Mouse (Mus musculus) G1E (cell line): Measurements from ENCODE around the gene Sox18. TPM values are rescaled to one million over a fixed set of nuclear protein-coding genes. Genes with fewer than 3 reads are reported as not detected.

ENCODE experiments used
- ATAC-seq: 2 replicates; pipeline ENCODE4 v1.8.0; 2016; ENCODE audit warnings: mild to moderate bottlenecking; ENCODE audit not compliant: insufficient number of reproducible peaks, poor library complexity, low FRiP score, severe bottlenecking; ENCODE audit errors: extremely low read depth
- DNase-seq: peaks from one replicate; pipeline ENCODE4 v3.0.0; 2012; ENCODE audit warnings: low spot score
- H3K27me3 ChIP-seq: 2 replicates; pipeline ENCODE4 v1.6.1; 2012; ENCODE audit warnings: mild to moderate bottlenecking, low read length, inconsistent platforms; ENCODE audit not compliant: insufficient read depth
- H3K36me3 ChIP-seq: replicated peaks from 2 replicates; pipeline ENCODE3; 2012; ENCODE audit warnings: mild to moderate bottlenecking, inconsistent platforms
- H3K4me1 ChIP-seq: 2 replicates; pipeline ENCODE4 v1.6.1; 2012; ENCODE audit warnings: low read depth, low read length, inconsistent platforms, mixed read lengths; ENCODE audit not compliant: insufficient read depth
- H3K4me3 ChIP-seq: 2 replicates; pipeline ENCODE4 v1.5.1; 2012; ENCODE audit warnings: low read depth, mild to moderate bottlenecking, inconsistent platforms, low read length, moderate library complexity, mixed read lengths
- H3K9me3 ChIP-seq: replicated peaks from 2 replicates; pipeline ENCODE4 v1.6.1; 2012; ENCODE audit warnings: inconsistent platforms
- CTCF ChIP-seq: IDR thresholded peaks from 2 replicates; pipeline ENCODE4 v1.5.1; 2012; ENCODE audit warnings: low read depth, low read length, inconsistent platforms, mixed read lengths
- GATA1 ChIP-seq: IDR thresholded peaks from 2 replicates; pipeline ENCODE4 v1.6.1; 2012; ENCODE audit warnings: borderline replicate concordance, low read length, inconsistent platforms, mixed read lengths
- GATA2 ChIP-seq: IDR thresholded peaks from 2 replicates; pipeline ENCODE4 v1.6.1; 2012; ENCODE audit warnings: low read depth, low read length, inconsistent platforms, borderline replicate concordance
- POLR2AphosphoS5 ChIP-seq: IDR thresholded peaks from 2 replicates; pipeline ENCODE4 v1.6.1; 2012; ENCODE audit warnings: low read depth, low read length, inconsistent platforms; ENCODE audit not compliant: insufficient replicate concordance
- TAL1 ChIP-seq: conservative IDR thresholded peaks from 2 replicates; pipeline ENCODE4 v1.6.1; 2012; ENCODE audit warnings: low read depth, low read length, inconsistent platforms, mixed read lengths
- polyA plus RNA-seq: library from polyadenylated mRNA; stranded (reverse); fragments of >175 nt; gene quantifications from 2 replicates; pipeline ENCODE4 v1.2.3, GENCODE M21; 2012
- total RNA-seq, 2 experiments: library from RNA; stranded (forward) in 1 of 2; stranded (reverse) in 1 of 2; fragments of 200-1000 nt in 1 of 2; fragments of >200 nt in 1 of 2; fragmentation: Nextera tagmentation in 1 of 2; gene quantifications; 2 replicates each; pipeline ENCODE4 v1.2.3; 2014 to 2017

Gene Sox18
- total and polyA plus RNA-seq, 3 experiments: 0.05 TPM; not detected in 2

- Histone ChIP-seq H3K36me3 (peaks cover 86% of the 10 kb centered on the region), H3K4me1 (peaks cover 22% of the 10 kb centered on the region), H3K9me3 (no peaks in the 10 kb centered on the region), H3K27me3 (no peaks in the 10 kb centered on the region), H3K4me3 (no peak overlapping the region)
- no peak for ATAC-seq
- TF ChIP-seq GATA1: no peak
- no peak for TF ChIP-seq TAL1
- TF ChIP-seq CTCF: no peak
- TF ChIP-seq POLR2AphosphoS5: no peak
- TF ChIP-seq GATA2: no peak
- DNase-seq: no peak
Measured at GRCm38 (mm10) chr2:181623401-181623800, 48.0 kb downstream of the Sox18 start.

Other genes with a start within 250 kb of the Sox18 start
- not detected in 2 replicates for gene Zbtb46, start 212.2 kb downstream of the Sox18 start, total RNA-seq (2014; fragmentation: Nextera tagmentation)
- gene Zbtb46, start 212.2 kb downstream of the Sox18 start, total RNA-seq (2017): 0.23 and 0.66 TPM in 2 replicates
- 0.04 TPM in 1 of 2 replicates, not detected in the other for gene Zbtb46, start 212.2 kb downstream of the Sox18 start, polyA plus RNA-seq
- not detected in 2 replicates for gene Abhd16b, start 178.4 kb downstream of the Sox18 start, total RNA-seq (2014; fragmentation: Nextera tagmentation)
- gene Abhd16b, start 178.4 kb downstream of the Sox18 start, total RNA-seq (2017): not detected in 2 replicates
- gene Abhd16b, start 178.4 kb downstream of the Sox18 start, polyA plus RNA-seq: not detected in 2 replicates
- gene Tpd52l2, start 174.5 kb downstream of the Sox18 start, total RNA-seq (2014; fragmentation: Nextera tagmentation): 56.4 and 65.2 TPM in 2 replicates
- 87.1 and 89.2 TPM in 2 replicates for gene Tpd52l2, start 174.5 kb downstream of the Sox18 start, total RNA-seq (2017)
- 45.3 and 47.1 TPM in 2 replicates for gene Tpd52l2, start 174.5 kb downstream of the Sox18 start, polyA plus RNA-seq
- 41.9 and 46.4 TPM in 2 replicates for gene Dnajc5, start 151.2 kb downstream of the Sox18 start, total RNA-seq (2014; fragmentation: Nextera tagmentation)
- 49.5 and 52.7 TPM in 2 replicates for gene Dnajc5, start 151.2 kb downstream of the Sox18 start, total RNA-seq (2017)
- 34.3 and 34.8 TPM in 2 replicates for gene Dnajc5, start 151.2 kb downstream of the Sox18 start, polyA plus RNA-seq
- 51.3 and 66.0 TPM in 2 replicates for gene Uckl1, start 86.7 kb downstream of the Sox18 start, total RNA-seq (2014; fragmentation: Nextera tagmentation)
- gene Uckl1, start 86.7 kb downstream of the Sox18 start, total RNA-seq (2017): 54.9 and 63.9 TPM in 2 replicates
- gene Uckl1, start 86.7 kb downstream of the Sox18 start, polyA plus RNA-seq: 46.9 and 63.2 TPM in 2 replicates
- 53.1 and 60.8 TPM in 2 replicates for gene Prpf6, start 79.8 kb downstream of the Sox18 start, total RNA-seq (2014; fragmentation: Nextera tagmentation)
- 76.4 and 91.9 TPM in 2 replicates for gene Prpf6, start 79.8 kb downstream of the Sox18 start, total RNA-seq (2017)
- 20.3 and 27.8 TPM in 2 replicates for gene Prpf6, start 79.8 kb downstream of the Sox18 start, polyA plus RNA-seq
- 19.9 and 40.5 TPM in 2 replicates for gene Zfp512b, start 78.8 kb downstream of the Sox18 start, total RNA-seq (2014; fragmentation: Nextera tagmentation)
- 16.3 and 19.8 TPM in 2 replicates for gene Zfp512b, start 78.8 kb downstream of the Sox18 start, total RNA-seq (2017)
- gene Zfp512b, start 78.8 kb downstream of the Sox18 start, polyA plus RNA-seq: 88.2 and 90.0 TPM in 2 replicates
- 10.6 and 16.1 TPM in 2 replicates for gene Samd10, start 72.4 kb downstream of the Sox18 start, total RNA-seq (2014; fragmentation: Nextera tagmentation)
- 2.5 and 3.1 TPM in 2 replicates for gene Samd10, start 72.4 kb downstream of the Sox18 start, total RNA-seq (2017)
- 7.6 and 9.7 TPM in 2 replicates for gene Samd10, start 72.4 kb downstream of the Sox18 start, polyA plus RNA-seq
- gene Gm29797, start 14.6 kb downstream of the Sox18 start, total RNA-seq (2014; fragmentation: Nextera tagmentation): not detected in 2 replicates
- not detected in 2 replicates for gene Gm29797, start 14.6 kb downstream of the Sox18 start, total RNA-seq (2017)
- gene Gm29797, start 14.6 kb downstream of the Sox18 start, polyA plus RNA-seq: 0.12 TPM in 1 of 2 replicates, not detected in the other
- gene Tcea2, start 8.7 kb upstream of the Sox18 start, total RNA-seq (2014; fragmentation: Nextera tagmentation): not detected in 2 replicates
- gene Tcea2, start 8.7 kb upstream of the Sox18 start, total RNA-seq (2017): 1.2 TPM in 2 replicates
- 0.28 and 0.32 TPM in 2 replicates for gene Tcea2, start 8.7 kb upstream of the Sox18 start, polyA plus RNA-seq
- gene Rgs19, start 22.3 kb upstream of the Sox18 start, total RNA-seq (2014; fragmentation: Nextera tagmentation): 62.5 TPM in 2 replicates
- 49.6 and 52.4 TPM in 2 replicates for gene Rgs19, start 22.3 kb upstream of the Sox18 start, total RNA-seq (2017)
- 52.2 and 65.5 TPM in 2 replicates for gene Rgs19, start 22.3 kb upstream of the Sox18 start, polyA plus RNA-seq
- not detected in 2 replicates for gene Lkaaear1, start 26.8 kb upstream of the Sox18 start, total RNA-seq (2014; fragmentation: Nextera tagmentation)
- not detected in 2 replicates for gene Lkaaear1, start 26.8 kb upstream of the Sox18 start, total RNA-seq (2017)
- gene Lkaaear1, start 26.8 kb upstream of the Sox18 start, polyA plus RNA-seq: not detected in 2 replicates
- not detected in 2 replicates for gene Oprl1, start 43.4 kb upstream of the Sox18 start, total RNA-seq (2014; fragmentation: Nextera tagmentation)
- 0.23 TPM in 1 of 2 replicates, not detected in the other for gene Oprl1, start 43.4 kb upstream of the Sox18 start, total RNA-seq (2017)
- not detected in 2 replicates for gene Oprl1, start 43.4 kb upstream of the Sox18 start, polyA plus RNA-seq
- not detected in 2 replicates for gene Myt1, start 91.7 kb upstream of the Sox18 start, total RNA-seq (2014; fragmentation: Nextera tagmentation)
- 0.06 and 0.22 TPM in 2 replicates for gene Myt1, start 91.7 kb upstream of the Sox18 start, total RNA-seq (2017)
- not detected in 2 replicates for gene Myt1, start 91.7 kb upstream of the Sox18 start, polyA plus RNA-seq
- 36.9 and 39.3 TPM in 2 replicates for gene Pcmtd2, start 166.2 kb upstream of the Sox18 start, total RNA-seq (2014; fragmentation: Nextera tagmentation)
- gene Pcmtd2, start 166.2 kb upstream of the Sox18 start, total RNA-seq (2017): 33.8 and 42.3 TPM in 2 replicates
- gene Pcmtd2, start 166.2 kb upstream of the Sox18 start, polyA plus RNA-seq: 13.1 and 17.4 TPM in 2 replicates
- gene Polr3k, start 192.7 kb upstream of the Sox18 start, total RNA-seq (2014; fragmentation: Nextera tagmentation): 36.7 and 39.7 TPM in 2 replicates
- gene Polr3k, start 192.7 kb upstream of the Sox18 start, total RNA-seq (2017): 46.6 and 50.3 TPM in 2 replicates
- gene Polr3k, start 192.7 kb upstream of the Sox18 start, polyA plus RNA-seq: 1.3 and 3.1 TPM in 2 replicates